Comparison of ENCODE assay signal across 16 mouse cellular contexts in the genomic region with DNA sequence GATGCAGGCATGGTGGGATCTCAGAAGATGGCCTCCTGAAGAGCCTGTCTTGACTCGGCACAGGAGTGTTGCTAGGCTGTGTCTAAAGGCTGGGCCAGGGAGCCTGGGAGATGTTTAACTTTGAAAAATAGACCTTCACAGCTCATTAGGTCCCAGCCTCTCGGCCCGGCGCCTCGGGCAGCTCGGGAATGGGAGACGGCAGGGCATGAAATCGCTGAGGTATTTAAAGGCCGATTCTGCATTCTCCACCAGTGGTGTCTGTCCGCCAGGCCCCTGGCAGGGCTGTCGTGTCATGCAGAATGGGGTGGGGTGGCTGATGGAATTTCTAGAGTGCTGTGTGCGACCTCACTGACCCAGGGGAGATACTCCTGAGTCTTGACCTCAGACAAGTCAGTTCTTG. TPM values are rescaled to one million over a fixed set of nuclear protein-coding genes. Genes with fewer than 3 reads are reported as not detected.
DNase-seq lines count a peak whose midpoint lies in the region; TF ChIP-seq lines count a peak whose summit lies in the region.
"Had no signal": no experiment of that assay in that cellular context is flagged by ENCODE, and none has a peak within 500 bp of the region (broad histone marks: within the 10 kb centered on the region; RNA-seq: fewer than 3 reads in every experiment).

No protein-coding gene starts in this region.

- no peak for TF ChIP-seq POLR2A in kidney, adult 2 months (IDR thresholded peaks at IDR 0.05; ENCODE audit: low read depth, low read length)

- WGBS in kidney, adult 2 months: 37% methylated on average over 12 of the region's 12 CpGs
- 53% methylated on average over 12 of the region's 12 CpGs for WGBS in embryonic facial prominence, embryonic 10.5 days

- peaks cover 6% of the 10 kb centered on the region; the same call in 1 of the 2 replicates for H3K4me1 ChIP-seq in kidney, adult 2 months (ENCODE audit: control insufficient read depth, insufficient read depth, low read length)
- H3K4me1 ChIP-seq in embryonic facial prominence, embryonic 10.5 days: peaks cover 35% of the 10 kb centered on the region

- no peaks in the 10 kb centered on the region for H3K27me3 ChIP-seq in kidney, adult 2 months (replicated peaks; ENCODE audit: control insufficient read depth, insufficient read depth, low read length)
- H3K27me3 ChIP-seq in embryonic facial prominence, embryonic 10.5 days (replicated peaks; ENCODE audit: low read depth, poor library complexity, severe bottlenecking): peaks cover 25% of the 10 kb centered on the region

- peak; percentile 21 for DNase-seq in R1 (ENCODE audit: low read depth, low spot score)
- peak; percentile 37 for DNase-seq in embryo, embryonic 11 days
- DNase-seq in kidney, adult 2 months: peak; percentile 84
- DNase-seq in kidney, postnatal 25 days: peak; percentile 64 to 83
- no peak for DNase-seq in right cerebral cortex, adult 2 months (ENCODE audit: low spot score in 2 of 2)
- DNase-seq in adrenal gland, postnatal 4 days (ENCODE audit: low spot score in 2 of 2): no peak
- no peak for DNase-seq in embryonic facial prominence, embryonic 10.5 days (ENCODE audit: low spot score)
- DNase-seq: cerebellum, postnatal 10 days; lung, adult 18-20 months; lung, postnatal 36 days had no signal

- TF ChIP-seq CTCF in kidney, adult 2 months (conservative IDR thresholded peaks at IDR 0.05; ENCODE audit: insufficient read depth, insufficient read length, low read depth, low read length): no peak

- no peaks in the 10 kb centered on the region for H3K36me3 ChIP-seq in kidney, adult 2 months (ENCODE audit: control insufficient read depth, insufficient read depth, low read length)
- H3K36me3 ChIP-seq in embryonic facial prominence, embryonic 10.5 days (replicated peaks): no peaks in the 10 kb centered on the region
- H3K36me3 ChIP-seq: embryonic facial prominence, embryonic 12.5 days; heart, embryonic 13.5 days; limb, embryonic 15.5 days had no signal

- H3K27ac ChIP-seq in kidney, adult 2 months (ENCODE audit: insufficient read depth, low read depth, low read length): no peak overlapping the region
- no peak overlapping the region for H3K27ac ChIP-seq in embryonic facial prominence, embryonic 10.5 days (replicated peaks)
- H3K27ac ChIP-seq: embryonic facial prominence, embryonic 12.5 days; layer of hippocampus, adult 2 months; limb, embryonic 15.5 days had no signal

- H3K9me3 ChIP-seq in embryonic facial prominence, embryonic 10.5 days: no peaks in the 10 kb centered on the region
- H3K9me3 ChIP-seq: embryonic facial prominence, embryonic 12.5 days; heart, embryonic 13.5 days; limb, embryonic 15.5 days had no signal

- no peak overlapping the region for H3K4me3 ChIP-seq in kidney, adult 2 months (ENCODE audit: insufficient read depth, low read depth, low read length)
- no peak overlapping the region for H3K4me3 ChIP-seq in embryonic facial prominence, embryonic 10.5 days
- H3K4me3 ChIP-seq: embryonic facial prominence, embryonic 12.5 days; heart, embryonic 13.5 days; layer of hippocampus, adult 2 months; limb, embryonic 15.5 days had no signal

RNA-seq across cellular contexts. Expression of a gene that starts 22.4 kb away (rescaled TPM):
- polyA plus RNA-seq in kidney, adult 2 months (2012; rRNA removed): 9.6 and 10.3 TPM in 2 replicates
- 10 to 100 TPM; 14.1 to 16.8 TPM for total RNA-seq in adrenal gland, postnatal 4 days (2021)
- polyA plus RNA-seq in embryonic facial prominence, embryonic 10.5 days (2016; fragmentation: Nextera tagmentation; extraction: Ambion mirVana): 0.12 and 0.40 TPM in 2 replicates
- total RNA-seq: hematopoietic stem cell, adult 5-6 weeks had no signal
- polyA plus RNA-seq: CD4-positive, CD25-positive, alpha-beta regulatory T cell, adult 4 months had no signal

Comparison
In these comparisons a context has a peak if more than half of its experiments do, and no peak if none do; other contexts are left out.
1. DNase-seq: peak in R1 (single experiment), embryo, embryonic 11 days (single experiment), kidney, adult 2 months (single experiment) and kidney, postnatal 25 days (2 of 2); none in right cerebral cortex, adult 2 months (0 of 2), adrenal gland, postnatal 4 days (0 of 2) and embryonic facial prominence, embryonic 10.5 days (single experiment).